Mouse (Mus musculus) C2C12 (cell line): ENCODE results near the gene Omp.

ENCODE experiments used
- CTCF ChIP-seq: IDR thresholded peaks from one replicate; pipeline ENCODE4 v1.5.1; 2011; ENCODE audit not compliant: control insufficient read depth, insufficient read depth, insufficient read length
- FOSL1 ChIP-seq: IDR thresholded peaks from one replicate; pipeline ENCODE4 v1.8.0; 2011; ENCODE audit warnings: mild to moderate bottlenecking, low read length; ENCODE audit not compliant: poor library complexity, insufficient read depth, severe bottlenecking
- USF1 ChIP-seq: IDR thresholded peaks from one replicate; pipeline ENCODE4 v1.6.1; 2011; ENCODE audit warnings: low read depth, mild to moderate bottlenecking, control low read depth, moderate library complexity

DNA sequence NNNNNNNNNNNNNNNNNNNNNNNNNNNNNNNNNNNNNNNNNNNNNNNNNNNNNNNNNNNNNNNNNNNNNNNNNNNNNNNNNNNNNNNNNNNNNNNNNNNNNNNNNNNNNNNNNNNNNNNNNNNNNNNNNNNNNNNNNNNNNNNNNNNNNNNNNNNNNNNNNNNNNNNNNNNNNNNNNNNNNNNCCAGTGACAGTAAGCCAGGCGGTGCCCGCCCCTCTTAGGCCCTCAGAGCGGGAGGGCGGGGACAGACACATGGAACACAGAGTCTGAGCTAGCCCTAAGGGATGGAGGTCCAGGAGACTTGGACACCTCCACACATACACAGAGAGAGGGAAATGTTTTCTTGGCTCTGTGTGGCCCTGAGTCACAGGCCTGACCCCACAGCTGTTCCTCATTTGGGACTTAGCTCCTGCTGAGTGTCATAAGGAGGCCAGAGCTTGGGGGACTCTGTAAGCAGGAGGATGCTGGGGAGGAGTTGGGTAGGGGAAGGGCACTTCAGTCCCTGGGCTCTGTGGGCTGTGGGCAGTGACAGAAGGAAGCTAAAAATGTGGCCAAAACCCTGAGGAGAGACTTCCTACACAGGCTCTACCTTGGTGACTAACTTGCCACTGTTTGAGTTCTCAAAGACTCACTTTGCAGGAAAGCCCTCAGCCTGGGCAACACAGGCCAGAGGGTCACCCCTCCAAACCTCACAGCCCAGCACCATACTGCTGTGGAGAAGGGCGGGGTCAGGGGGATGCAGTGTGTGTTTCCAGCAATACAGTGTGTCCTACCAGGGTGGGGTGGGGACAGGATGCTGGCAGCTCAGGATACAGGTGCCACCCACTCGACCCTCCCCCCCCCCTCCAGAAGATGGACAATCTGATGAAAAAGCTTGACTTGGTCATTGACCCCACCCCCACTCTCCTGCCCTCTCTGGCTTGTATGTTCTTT is 26.1 kb upstream of the Omp start:
- TF ChIP-seq CTCF (no peak), FOSL1 (no peak), USF1 (no peak)
